In the genomic region with DNA sequence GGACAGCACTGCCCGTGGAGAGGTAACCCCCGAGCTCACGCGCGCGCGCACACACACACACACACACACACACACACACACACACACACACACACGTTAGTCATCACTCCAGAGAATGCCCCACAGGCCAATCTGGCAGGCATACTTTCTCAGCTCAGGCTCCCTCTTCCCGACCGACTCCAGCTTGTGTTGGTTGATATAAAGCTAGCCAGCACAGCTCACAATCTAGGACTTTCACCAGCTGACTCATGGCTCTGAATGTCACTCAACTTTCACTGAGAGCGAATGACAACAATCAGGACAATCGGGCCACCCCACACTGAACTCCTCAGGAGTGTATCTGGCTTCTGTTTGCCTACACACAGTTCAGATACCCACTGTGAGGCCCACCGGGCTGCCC, we compare ENCODE assay signal across 15 mouse cellular contexts. TPM values are rescaled to one million over a fixed set of nuclear protein-coding genes. Genes with fewer than 3 reads are reported as not detected.
DNase-seq lines count a peak whose midpoint lies in the region; ATAC-seq lines count a peak whose summit lies in the region.
"Had no signal": no experiment of that assay in that cellular context is flagged by ENCODE, and none has a peak within 500 bp of the region (broad histone marks: within the 10 kb centered on the region; RNA-seq: fewer than 3 reads in every experiment).

No protein-coding gene starts in this region.

- 0 out of 2 replicates have a peak overlapping the region, but pooled peaks have one; percentile 45 for H3K9ac ChIP-seq in heart, embryonic 12.5 days
- no peak overlapping the region for H3K9ac ChIP-seq in stomach, embryonic 15.5 days

- intact Hi-C loops in left cerebral cortex, postnatal 14 days (cut with DNase I): no loop called here

- peaks cover 35% of the 10 kb centered on the region for H3K4me1 ChIP-seq in heart, embryonic 12.5 days (replicated peaks)
- no peaks in the 10 kb centered on the region for H3K4me1 ChIP-seq in stomach, embryonic 15.5 days

- no peak overlapping the region for H3K4me3 ChIP-seq in heart, embryonic 12.5 days
- H3K4me3 ChIP-seq in stomach, embryonic 15.5 days (replicated peaks): no peak overlapping the region
- H3K4me3 ChIP-seq: megakaryocyte, embryonic 14.5 days had no signal

- DNase-seq in heart, adult 18-20 months: peak; percentile 11 to 20
- DNase-seq in heart, adult 9 months (ENCODE audit: low spot score in 2 of 2): no peak
- DNase-seq in cerebellum, adult 8-10 months: peak; percentile 17
- DNase-seq in left cerebral cortex, postnatal 14 days (ENCODE audit: low spot score in 2 of 2): no peak
- no peak for DNase-seq in spleen, adult 12 weeks (ENCODE audit: low spot score)
- DNase-seq: kidney, adult 11 months; kidney, postnatal 10 days; layer of hippocampus, adult 9-11 months; lung, postnatal 14 days; right cerebral cortex, adult 18-20 months had no signal

- H3K9me3 ChIP-seq in heart, embryonic 12.5 days (replicated peaks): no peaks in the 10 kb centered on the region
- H3K9me3 ChIP-seq in stomach, embryonic 15.5 days: no peaks in the 10 kb centered on the region
- H3K9me3 ChIP-seq: megakaryocyte, embryonic 14.5 days had no signal

- H3K27ac ChIP-seq in heart, embryonic 12.5 days (ENCODE audit: poor library complexity, severe bottlenecking): peak overlapping the region; percentile 60; the same call in 1 of the 2 replicates
- H3K27ac ChIP-seq in stomach, embryonic 15.5 days: no peak overlapping the region
- H3K27ac ChIP-seq: hindbrain, postnatal 0 days had no signal

- H3K27me3 ChIP-seq in heart, embryonic 12.5 days (replicated peaks): no peaks in the 10 kb centered on the region
- H3K27me3 ChIP-seq in stomach, embryonic 15.5 days (replicated peaks): no peaks in the 10 kb centered on the region
- H3K27me3 ChIP-seq: megakaryocyte, embryonic 14.5 days had no signal

- peak; percentile 49 for ATAC-seq in heart, embryonic 12.5 days (ENCODE audit: insufficient number of reproducible peaks, low FRiP score)
- ATAC-seq in stomach, embryonic 15.5 days (ENCODE audit: insufficient read depth, low FRiP score, low read depth): peak; percentile 59
- ATAC-seq: forebrain, embryonic 16.5 days; hindbrain, postnatal 0 days had no signal

- 44% methylated on average over 13 of the region's 13 CpGs for WGBS in heart, embryonic 12.5 days
- WGBS in stomach, embryonic 15.5 days: 77% methylated on average over 13 of the region's 13 CpGs

- H3K4me2 ChIP-seq in heart, embryonic 12.5 days: peak overlapping the region; percentile 49
- H3K4me2 ChIP-seq in stomach, embryonic 15.5 days: no peak overlapping the region

- peaks cover 11% of the 10 kb centered on the region; the same call in 1 of the 2 replicates for H3K36me3 ChIP-seq in heart, embryonic 12.5 days
- H3K36me3 ChIP-seq in stomach, embryonic 15.5 days: no peaks in the 10 kb centered on the region

RNA-seq across cellular contexts. Expression of gene Ogfrl1, which starts 20.0 kb away (rescaled TPM):
- total RNA-seq in heart, adult 18-20 months (2021): 10 to 100 TPM; 14.1 to 15.5 TPM
- 14.8 TPM in 2 replicates for polyA plus RNA-seq in heart, embryonic 12.5 days (2016; fragmentation: Nextera tagmentation; extraction: Ambion mirVana)
- 8.2 and 9.2 TPM in 2 replicates for polyA plus RNA-seq in stomach, embryonic 15.5 days (2015; fragmentation: Nextera tagmentation; extraction: Ambion mirVana)
- total RNA-seq in left cerebral cortex, postnatal 14 days (2021): 10 to 100 TPM; 61.5 to 63.5 TPM

Comparison
In these comparisons a context has a peak if more than half of its experiments do, and no peak if none do; other contexts are left out.
1. DNase-seq: peak in heart, adult 18-20 months (2 of 2) and cerebellum, adult 8-10 months (single experiment); none in heart, adult 9 months (0 of 2), left cerebral cortex, postnatal 14 days (0 of 2) and spleen, adult 12 weeks (single experiment).